Mouse (Mus musculus): ENCODE data around the gene Srebf1.

DNA sequence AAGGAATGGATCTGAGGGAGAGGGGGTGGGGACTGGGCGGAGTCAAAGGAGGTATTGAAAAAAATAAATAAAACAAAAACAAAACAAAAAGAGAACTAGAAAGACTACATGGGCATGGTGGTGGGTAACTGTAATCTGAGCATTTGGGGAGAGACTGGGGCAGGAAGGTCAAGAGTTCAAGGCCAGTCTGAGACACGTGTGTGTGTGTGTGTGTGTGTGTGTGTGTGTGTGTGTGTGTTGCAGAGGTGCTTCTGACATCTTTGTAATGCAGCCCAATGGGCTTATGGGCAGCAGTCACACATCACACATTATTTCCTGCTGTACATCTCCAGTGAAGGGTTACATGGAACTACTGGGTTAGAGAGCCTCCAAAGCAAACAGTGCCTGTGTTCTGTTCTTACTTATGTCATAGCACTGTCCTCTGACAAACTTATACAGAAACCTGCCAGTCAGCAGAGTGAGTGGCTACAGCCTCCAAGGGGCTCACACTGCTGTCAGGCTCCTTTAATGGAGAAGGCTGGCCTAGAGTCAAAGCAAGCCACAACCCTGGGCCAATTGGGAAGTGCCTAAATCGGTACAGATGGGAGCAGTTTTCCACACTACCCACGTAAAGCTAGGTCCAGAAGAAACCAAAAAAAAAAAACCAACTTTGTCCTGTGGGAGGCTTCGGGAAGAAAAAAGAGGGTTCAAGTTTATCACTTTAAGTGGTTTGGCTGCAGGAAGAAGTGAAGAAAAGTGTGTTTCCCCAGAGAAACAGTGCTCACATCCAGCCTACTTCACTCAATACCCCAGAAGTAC lies 25.6 kb upstream of the Srebf1 start:
- TF ChIP-seq POLR2A (IDR thresholded peaks at IDR 0.05; ENCODE audit: borderline replicate concordance, low read depth, low read length): no peak
- no peak for TF ChIP-seq CTCF (IDR thresholded peaks at IDR 0.05; ENCODE audit: low read depth, low read length)

All from bone marrow macrophage, adult 2 months (primary cell).